Mouse (Mus musculus) intestine, embryonic 14.5 days (tissue): ENCODE measurements at regions not wholly inside any gene's neighbourhood (a gene's known extent, or its start where the extent isn't known, plus 50 kb on each side); places are given as distances from the start of the nearest gene placed in this dataset.

ENCODE experiments used
- ATAC-seq: fragments of 200-750 bp; cut with Nextera tagmentation; replicated peaks from 2 replicates; pipeline ENCODE4 v1.8.0; 2017; ENCODE audit warnings: low read depth, moderate number of reproducible peaks, moderate TSS enrichment, moderate library complexity; ENCODE audit not compliant: low FRiP score, low TSS enrichment
- DNase-seq: peaks from one replicate; pipeline ENCODE4 v3.0.0-alpha.2; 2018; ENCODE audit warnings: low spot score
- H3K27ac ChIP-seq: fragments of 300-500 bp; sonication (generic); 2 replicates; pipeline ENCODE4 v1.5.1; 2014; ENCODE audit warnings: low read depth, mild to moderate bottlenecking, control low read depth
- H3K27me3 ChIP-seq: fragments of 300-500 bp; sonication (generic); replicated peaks from 2 replicates; pipeline ENCODE4 v1.6.1; 2014; ENCODE audit warnings: low read length, control low read depth; ENCODE audit not compliant: control insufficient read depth, insufficient read depth
- H3K36me3 ChIP-seq: fragments of 300-500 bp; sonication (generic); 2 replicates; pipeline ENCODE4 v1.6.1; 2014; ENCODE audit warnings: low read length, control low read depth; ENCODE audit not compliant: control insufficient read depth, insufficient read depth
- H3K4me1 ChIP-seq: fragments of 300-500 bp; sonication (generic); replicated peaks from 2 replicates; pipeline ENCODE4 v1.6.1; 2014; ENCODE audit warnings: low read length, control low read depth, mixed read lengths; ENCODE audit not compliant: control insufficient read depth, insufficient read depth
- H3K4me2 ChIP-seq: fragments of 300-500 bp; sonication (generic); 2 replicates; pipeline ENCODE4 v1.6.1; 2014; ENCODE audit warnings: low read length
- H3K4me3 ChIP-seq: fragments of 300-500 bp; sonication (generic); 2 replicates; pipeline ENCODE4 v1.5.1; 2014; ENCODE audit warnings: low read depth, low read length, control low read depth, mixed read lengths
- H3K9ac ChIP-seq: fragments of 300-500 bp; sonication (generic); 2 replicates; pipeline ENCODE4 v1.6.1; 2014; ENCODE audit warnings: mild to moderate bottlenecking, low read length
- H3K9me3 ChIP-seq: fragments of 300-500 bp; sonication (generic); 2 replicates; pipeline ENCODE4 v1.6.1; 2016; ENCODE audit warnings: low read length, control low read depth; ENCODE audit not compliant: control insufficient read depth
- WGBS: fragments of 180-500 bp; shearing (Covaris S2); extraction: QIAGEN DNeasy Blood & Tissue Kit; methylation state at CpG from one replicate; pipeline ENCODE4 v1.1.7; 2014; 5-methylcytosine and 5-hydroxymethylcytosine counted together

DNA sequence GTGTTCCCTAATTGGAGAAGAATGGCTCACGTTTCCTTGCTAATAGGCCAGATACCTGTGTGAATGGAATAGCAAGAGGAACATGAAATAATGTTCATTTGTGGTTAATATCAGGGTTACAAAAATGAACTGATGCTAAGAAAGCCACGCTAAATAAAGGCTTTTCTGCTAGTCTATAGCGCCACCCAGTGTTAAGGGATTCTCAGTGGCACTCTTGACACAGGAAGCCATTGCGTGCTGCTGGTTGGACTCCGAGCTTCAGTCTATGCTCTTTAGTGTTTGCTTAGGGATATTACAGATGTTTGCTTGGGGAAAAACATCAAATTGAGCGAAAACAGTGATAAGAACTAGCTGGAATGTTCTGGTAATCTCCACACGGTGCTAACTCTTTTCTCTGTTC is 1008.3 kb downstream of the Tecrl start:
- H3K4me2 ChIP-seq, result no peak overlapping the region; the same call in 1 of the 2 replicates
- 6% methylated on average over 7 of the region's 7 CpGs for WGBS
- peak; percentile 65 for DNase-seq

DNA sequence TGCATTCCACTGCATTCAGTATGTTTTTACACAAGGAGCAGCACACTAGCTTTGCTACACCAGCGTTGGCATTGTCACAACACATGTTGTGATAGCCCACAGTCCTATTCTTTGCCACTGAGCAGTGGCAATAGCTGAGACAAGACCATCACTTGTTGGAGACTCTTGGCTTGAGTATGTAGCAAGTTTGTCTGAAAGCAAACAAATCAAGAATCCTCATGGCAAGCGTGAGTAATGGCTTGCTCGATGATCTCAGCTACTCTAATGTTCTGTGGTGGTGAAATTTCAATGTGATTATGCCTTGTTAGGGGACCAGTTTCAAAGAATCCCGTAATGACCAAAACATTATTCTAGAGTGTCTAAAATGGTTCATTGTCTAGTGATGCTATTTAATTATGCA is 1030.6 kb downstream of the Tecrl start:
- ATAC-seq (no peak), DNase-seq (no peak)
- H3K9me3 ChIP-seq, result no peaks in the 10 kb centered on the region
- H3K27me3 ChIP-seq, result no peaks in the 10 kb centered on the region
- H3K4me3 ChIP-seq, result no peak overlapping the region
- H3K9ac ChIP-seq, result no peak overlapping the region
- WGBS, result 79% methylated on average over 4 of the region's 4 CpGs
- H3K4me2 ChIP-seq, result no peak overlapping the region
- no peaks in the 10 kb centered on the region for H3K36me3 ChIP-seq
- H3K4me1 ChIP-seq, result no peaks in the 10 kb centered on the region
- H3K27ac ChIP-seq, result no peak overlapping the region

More for the DNA sequence above, 1008.3 kb downstream of the Tecrl start:
- H3K9ac ChIP-seq, result no peak overlapping the region
- H3K4me3 ChIP-seq, result no peak overlapping the region
- H3K4me1 ChIP-seq, result no peaks in the 10 kb centered on the region
- no peaks in the 10 kb centered on the region for H3K36me3 ChIP-seq
- no peaks in the 10 kb centered on the region for H3K9me3 ChIP-seq
- H3K27ac ChIP-seq, result no peak overlapping the region
- no peaks in the 10 kb centered on the region for H3K27me3 ChIP-seq
- no peak for ATAC-seq

DNA sequence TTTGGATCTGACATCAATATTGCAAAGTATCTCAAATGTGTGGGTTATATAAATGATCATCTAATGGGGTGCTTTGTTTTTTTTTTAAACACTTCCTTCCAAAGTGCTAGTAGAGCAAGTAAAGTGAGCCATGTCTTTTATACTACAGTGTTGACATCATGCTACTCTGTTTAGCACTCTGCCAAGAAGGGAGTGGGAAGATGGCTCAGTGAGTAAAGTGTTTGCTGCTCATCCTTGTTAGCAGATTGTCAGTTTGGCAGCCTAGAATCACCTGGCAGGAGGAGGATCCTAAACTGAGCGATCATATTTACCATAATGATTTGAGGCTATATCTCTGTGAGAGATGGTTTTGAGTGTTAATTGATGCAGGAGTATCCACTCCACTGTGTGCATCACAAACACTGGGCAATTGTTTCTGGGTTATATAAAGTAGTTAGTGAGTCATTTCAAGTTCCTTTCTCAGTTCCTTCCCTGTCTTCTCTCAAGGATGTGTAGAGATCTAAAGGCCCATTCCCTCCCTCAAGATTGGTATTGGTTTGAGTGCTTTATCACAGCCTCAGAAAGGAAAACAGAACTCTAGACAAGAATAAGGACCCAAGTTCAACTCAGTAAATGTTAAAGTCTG is 1035.2 kb downstream of the Tecrl start:
- Histone ChIP-seq H3K36me3 (no peaks in the 10 kb centered on the region), H3K9me3 (no peaks in the 10 kb centered on the region), H3K4me1 (no peaks in the 10 kb centered on the region), H3K9ac (no peak overlapping the region), H3K4me2 (no peak overlapping the region), H3K27me3 (no peaks in the 10 kb centered on the region), H3K4me3 (no peak overlapping the region), H3K27ac (no peak overlapping the region)
- 88% methylated on average over 1 of the region's 1 CpGs for WGBS
- ATAC-seq (no peak), DNase-seq (no peak)

DNA sequence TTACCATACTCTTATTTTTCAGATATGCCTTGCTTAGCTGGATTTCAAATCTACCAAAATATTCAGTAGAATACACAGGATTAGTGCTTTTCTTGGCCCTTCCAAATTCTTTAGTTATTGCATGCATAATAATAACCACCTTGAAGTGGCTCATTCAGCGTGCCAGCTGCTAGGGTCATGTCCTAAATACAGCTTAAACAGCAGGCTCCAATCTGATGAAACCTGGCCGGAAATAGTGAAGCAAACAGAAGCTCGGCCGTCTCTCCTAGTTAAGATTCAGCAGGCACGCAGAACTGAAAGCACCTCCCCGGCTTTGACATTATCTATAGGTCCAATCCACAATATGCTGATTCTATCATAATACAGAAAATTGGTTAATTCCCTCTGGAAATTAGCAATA is 1042.9 kb downstream of the Tecrl start:
- Histone ChIP-seq H3K27me3 (no peaks in the 10 kb centered on the region), H3K4me1 (no peaks in the 10 kb centered on the region), H3K4me3 (no peak overlapping the region), H3K9ac (no peak overlapping the region), H3K27ac (no peak overlapping the region), H3K36me3 (no peaks in the 10 kb centered on the region), H3K9me3 (no peaks in the 10 kb centered on the region), H3K4me2 (no peak overlapping the region)
- 45% methylated on average over 6 of the region's 6 CpGs for WGBS
- DNase-seq (no peak), ATAC-seq (no peak)

DNA sequence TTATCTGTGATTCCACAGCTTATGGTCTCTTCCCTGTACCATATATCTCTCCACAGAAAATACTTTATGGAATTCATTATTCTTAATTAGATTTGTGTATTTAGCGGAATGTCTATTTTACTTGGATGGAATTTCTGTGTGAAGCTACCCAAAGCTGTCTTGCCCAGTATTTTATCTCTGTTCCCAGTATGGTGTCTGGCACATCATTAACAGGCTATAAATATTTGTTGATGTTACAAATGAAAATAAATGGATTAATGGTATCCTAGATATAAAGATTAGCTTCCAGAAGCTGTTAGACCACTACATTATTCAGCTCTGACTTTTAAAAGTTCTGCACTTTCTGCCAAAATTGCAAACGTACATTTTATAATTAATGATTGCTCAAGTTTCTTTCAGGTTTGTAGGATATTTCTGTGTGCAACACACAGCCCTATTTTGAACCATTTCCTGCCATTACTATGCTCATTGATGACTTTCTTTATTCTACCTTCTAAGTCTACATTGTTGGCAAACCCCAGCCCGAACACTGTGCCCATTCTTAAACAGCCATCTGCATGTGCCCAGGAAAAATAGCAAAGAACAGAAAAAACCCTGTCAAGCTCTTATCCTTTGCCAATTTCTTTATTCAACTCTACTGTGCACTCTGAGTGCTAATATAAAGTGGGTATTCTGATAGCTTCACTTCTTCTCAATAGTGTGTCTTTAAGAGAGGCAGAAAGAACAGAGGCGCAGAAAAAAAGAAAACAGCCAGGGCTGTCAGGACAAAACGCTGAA is 1066.7 kb downstream of the Tecrl start:
- WGBS, result 72% methylated on average over 5 of the region's 5 CpGs

DNA sequence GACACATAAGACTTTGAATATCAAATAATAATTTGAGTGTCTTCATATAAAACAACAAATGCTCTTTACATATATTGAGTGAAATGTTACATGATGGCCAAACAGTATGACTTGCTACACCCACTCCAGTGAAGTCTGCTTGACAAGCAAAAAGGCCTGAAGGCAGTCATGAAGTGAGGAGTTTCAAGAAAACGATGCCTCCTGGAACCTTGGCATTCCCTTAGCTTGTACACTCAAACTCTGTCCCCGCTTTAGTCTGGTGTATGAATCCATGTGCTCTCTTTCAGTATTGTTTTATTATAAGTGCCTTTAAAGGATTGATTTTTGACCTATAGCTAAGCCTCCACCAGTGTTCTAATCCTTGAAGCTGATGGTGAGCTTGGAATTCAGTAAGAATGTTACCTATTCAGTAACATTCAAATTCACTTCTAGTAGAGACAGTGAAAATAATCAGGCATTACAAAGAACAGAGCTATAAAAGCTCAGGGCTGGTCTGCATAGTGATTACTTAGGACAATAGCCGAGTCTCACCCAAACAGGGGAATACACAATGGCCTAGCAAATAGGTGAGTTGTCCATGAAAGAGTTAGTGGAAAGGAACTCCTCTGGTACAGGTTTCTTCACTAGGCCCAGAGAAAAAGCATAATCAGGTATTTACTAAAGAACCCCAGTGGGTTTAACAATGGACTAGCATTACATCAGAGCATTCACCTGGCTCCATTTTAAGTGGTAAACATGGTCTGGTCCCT is 1101.5 kb downstream of the Tecrl start:
- 92% methylated on average over 3 of the region's 3 CpGs for WGBS
- DNase-seq (no peak), ATAC-seq (no peak)
- no peak overlapping the region for H3K9ac ChIP-seq
- no peaks in the 10 kb centered on the region for H3K9me3 ChIP-seq
- H3K4me3 ChIP-seq, result no peak overlapping the region
- no peaks in the 10 kb centered on the region for H3K4me1 ChIP-seq
- H3K36me3 ChIP-seq, result no peaks in the 10 kb centered on the region
- no peaks in the 10 kb centered on the region for H3K27me3 ChIP-seq
- H3K27ac ChIP-seq, result no peak overlapping the region
- no peak overlapping the region for H3K4me2 ChIP-seq

More for the DNA sequence above, 1066.7 kb downstream of the Tecrl start:
- Histone ChIP-seq H3K4me2 (no peak overlapping the region), H3K9ac (no peak overlapping the region), H3K4me1 (no peaks in the 10 kb centered on the region), H3K27ac (no peak overlapping the region), H3K27me3 (no peaks in the 10 kb centered on the region), H3K9me3 (0 out of 2 replicates have a peak, but pooled peaks cover under 1% of the 10 kb centered on the region), H3K36me3 (no peaks in the 10 kb centered on the region), H3K4me3 (no peak overlapping the region)
- DNase-seq, result no peak
- no peak for ATAC-seq

DNA sequence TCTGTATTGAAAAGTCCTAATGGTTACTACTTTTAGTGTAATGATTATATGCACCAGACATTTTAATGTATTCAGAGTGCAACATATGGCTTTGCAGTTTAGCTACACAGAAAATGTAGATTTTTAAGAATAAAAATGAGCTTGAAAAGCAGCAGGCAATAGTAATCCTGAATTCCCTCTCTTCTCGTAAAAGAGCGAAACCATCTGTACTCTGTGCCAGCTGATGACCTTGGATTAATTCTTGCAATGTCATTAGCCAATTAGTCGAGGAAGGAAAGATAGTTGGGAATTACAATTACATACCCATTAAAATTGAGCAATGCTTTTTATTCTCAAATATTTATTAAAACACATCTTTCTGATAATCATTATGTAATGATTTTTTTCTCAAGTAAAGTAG is 1128.7 kb downstream of the Tecrl start:
- no peak for ATAC-seq
- Histone ChIP-seq H3K4me1 (no peaks in the 10 kb centered on the region), H3K4me2 (no peak overlapping the region), H3K27ac (no peak overlapping the region), H3K4me3 (no peak overlapping the region), H3K9ac (no peak overlapping the region), H3K27me3 (no peaks in the 10 kb centered on the region), H3K36me3 (no peaks in the 10 kb centered on the region), H3K9me3 (no peaks in the 10 kb centered on the region)
- WGBS, result 89% methylated on average over 3 of the region's 3 CpGs
- DNase-seq, result no peak

DNA sequence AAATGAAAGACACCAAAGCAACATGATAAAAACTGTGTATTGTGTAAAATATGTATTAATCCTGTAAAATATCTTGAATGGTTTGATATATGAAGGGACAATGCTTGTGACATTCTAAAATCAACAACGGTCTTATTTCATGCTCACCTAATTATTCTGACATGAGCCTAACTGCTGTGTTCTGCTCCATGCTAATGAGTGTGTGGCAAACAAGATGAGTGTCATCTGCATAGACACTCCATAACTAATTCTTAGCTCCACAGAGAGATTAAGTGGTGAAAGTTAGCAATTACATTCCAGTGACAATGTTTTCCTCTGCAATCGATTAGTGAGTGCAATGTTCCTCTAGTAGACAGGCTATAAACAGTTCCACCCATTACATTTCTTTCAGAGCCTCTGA is 1131.4 kb downstream of the Tecrl start:
- 89% methylated on average over 2 of the region's 2 CpGs for WGBS
- Histone ChIP-seq H3K36me3 (no peaks in the 10 kb centered on the region), H3K4me2 (no peak overlapping the region), H3K9me3 (no peaks in the 10 kb centered on the region), H3K9ac (no peak overlapping the region), H3K27me3 (no peaks in the 10 kb centered on the region), H3K4me1 (no peaks in the 10 kb centered on the region), H3K27ac (no peak overlapping the region), H3K4me3 (no peak overlapping the region)
- ATAC-seq (no peak), DNase-seq (no peak)
